Mouse (Mus musculus) frontal cortex, adult 2 months (tissue): ENCODE results near the gene Hist1h4k. TPM values are rescaled to one million over a fixed set of nuclear protein-coding genes. Genes with fewer than 3 reads are reported as not detected.
"Not testable (repeated sequence)": the region's sequence is repeated elsewhere in the genome, so short reads cannot be mapped to it uniquely, and the experiment has no call there.

ENCODE experiments used
- DNase-seq, 2 experiments: peaks; one replicate each; pipeline ENCODE4 v3.0.0; 2022; ENCODE audit warnings: low spot score in 1 of 2; ENCODE audit errors: extremely low spot score in 1 of 2
- polyA plus RNA-seq: library from polyadenylated mRNA; depleted of rRNA; stranded (reverse); fragments of >200 nt; gene quantifications from 2 replicates; pipeline ENCODE4 v1.2.3, GENCODE M21; 2012; rRNA removed

Hist1h4k gene
- polyA plus RNA-seq, result 12.6 and 16.6 TPM in 2 replicates

DNA sequence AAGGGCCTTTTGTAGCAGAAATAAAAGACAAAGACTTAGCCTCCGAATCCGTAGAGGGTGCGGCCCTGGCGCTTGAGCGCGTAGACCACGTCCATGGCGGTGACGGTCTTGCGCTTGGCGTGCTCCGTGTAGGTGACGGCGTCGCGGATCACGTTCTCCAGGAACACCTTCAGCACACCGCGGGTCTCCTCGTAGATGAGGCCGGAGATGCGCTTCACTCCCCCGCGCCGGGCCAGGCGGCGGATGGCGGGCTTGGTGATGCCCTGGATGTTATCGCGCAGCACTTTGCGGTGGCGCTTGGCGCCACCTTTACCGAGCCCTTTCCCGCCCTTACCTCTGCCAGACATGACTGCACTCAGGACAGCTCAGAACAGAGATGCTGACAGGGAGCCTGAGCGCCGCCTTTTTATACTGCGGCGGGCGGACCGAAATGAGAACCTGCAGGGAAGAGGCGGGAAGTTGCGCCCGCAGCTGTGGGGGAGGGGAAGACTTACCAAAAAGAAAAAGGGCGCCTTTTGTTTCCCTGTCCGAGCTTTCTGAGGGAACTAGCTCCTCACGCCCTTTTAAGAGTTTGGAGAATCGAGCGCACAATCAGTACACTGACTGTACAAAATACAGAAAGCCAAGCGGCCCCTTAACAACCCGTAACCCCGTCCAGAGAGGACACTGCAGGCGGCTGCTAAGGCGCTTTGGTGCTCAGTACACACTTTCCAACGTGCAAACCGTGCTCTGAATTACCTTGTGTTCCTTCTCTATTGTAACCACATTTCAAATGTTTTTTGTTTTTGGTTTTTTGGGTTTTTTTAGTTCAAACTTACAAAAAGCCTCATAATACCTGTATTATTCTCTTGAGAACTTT is at the start of gene Hist1h4k:
Gene Hist1h4k, minus strand, starts transcription at position 347 of the 859 bp plus-strand sequence.
- peak; percentile 87 to 96 for DNase-seq

DNA sequence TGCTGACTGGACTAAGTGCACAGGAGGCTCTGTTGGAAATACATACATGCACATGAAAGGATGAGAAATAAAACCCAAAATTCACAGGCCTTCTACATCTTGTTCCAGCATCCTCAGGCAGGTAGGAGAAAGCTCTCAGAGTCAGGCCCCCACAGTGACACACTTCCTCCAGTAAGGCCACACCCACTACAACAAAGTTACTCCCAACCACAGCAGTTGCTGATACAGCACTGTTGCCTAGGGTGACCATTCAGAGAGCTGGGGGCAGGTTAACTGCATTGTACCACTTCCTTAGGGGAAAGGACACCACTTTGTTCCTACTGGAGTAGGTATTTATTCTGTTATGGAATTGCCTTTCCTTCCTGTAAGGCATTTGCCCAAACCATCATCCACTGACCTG is 46.9 kb upstream of the Hist1h4k start:
- not testable (repeated sequence) for DNase-seq

DNA sequence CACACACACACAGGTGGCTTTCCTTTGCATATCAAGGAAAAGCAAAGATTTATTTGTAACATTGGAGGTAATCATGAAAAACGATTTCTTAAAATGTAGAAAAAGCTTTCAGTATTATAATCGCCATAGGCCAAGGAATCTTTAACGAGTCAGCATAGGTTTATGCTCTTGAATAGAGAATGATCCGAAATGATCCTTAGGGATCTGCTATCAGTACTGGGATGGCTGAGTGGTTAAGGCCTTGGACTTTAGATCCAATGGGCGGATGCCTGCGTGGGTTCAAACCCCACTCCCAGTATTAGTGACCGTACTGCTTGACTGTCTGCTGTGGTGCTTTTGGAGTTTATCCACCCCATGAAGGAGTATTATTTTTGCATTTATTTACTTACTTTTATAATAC is 45.3 kb upstream of the Hist1h4k start:
- peak in 1 of 2 experiments; percentile 28 for DNase-seq

DNA sequence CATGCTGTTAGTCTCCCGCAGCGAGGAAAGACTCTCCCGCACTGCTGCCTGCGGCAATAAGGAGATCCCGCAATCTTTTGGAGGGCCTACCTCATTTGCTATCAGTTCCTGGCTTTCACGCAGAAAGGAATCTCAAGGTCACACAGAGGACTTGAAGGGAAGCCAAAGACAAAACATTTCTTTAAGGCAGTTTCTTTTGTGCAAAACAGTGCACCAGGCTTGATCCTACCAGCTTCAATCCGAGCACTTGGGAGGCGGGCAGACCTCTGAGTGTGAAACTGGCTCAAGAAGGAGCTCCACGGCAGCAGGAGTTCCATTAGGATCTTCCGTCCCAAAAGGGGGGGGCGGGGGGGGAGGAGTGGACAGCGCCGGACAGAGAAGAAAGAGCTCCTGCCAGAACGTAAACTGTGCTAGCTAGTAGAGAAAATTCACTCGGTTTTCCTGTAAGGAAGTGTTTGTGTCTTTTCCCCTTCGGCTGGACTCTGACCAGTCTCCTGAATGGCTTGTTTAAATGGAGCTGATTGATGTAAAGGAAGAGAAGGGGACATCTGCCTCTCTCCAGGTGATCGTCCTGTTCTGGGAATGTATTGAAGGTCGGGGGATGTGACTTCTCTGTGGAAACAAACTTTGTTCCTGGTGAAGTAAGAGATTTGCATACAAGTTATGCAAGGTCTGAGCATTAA is 40.4 kb upstream of the Hist1h4k start:
- no peak for DNase-seq

DNA sequence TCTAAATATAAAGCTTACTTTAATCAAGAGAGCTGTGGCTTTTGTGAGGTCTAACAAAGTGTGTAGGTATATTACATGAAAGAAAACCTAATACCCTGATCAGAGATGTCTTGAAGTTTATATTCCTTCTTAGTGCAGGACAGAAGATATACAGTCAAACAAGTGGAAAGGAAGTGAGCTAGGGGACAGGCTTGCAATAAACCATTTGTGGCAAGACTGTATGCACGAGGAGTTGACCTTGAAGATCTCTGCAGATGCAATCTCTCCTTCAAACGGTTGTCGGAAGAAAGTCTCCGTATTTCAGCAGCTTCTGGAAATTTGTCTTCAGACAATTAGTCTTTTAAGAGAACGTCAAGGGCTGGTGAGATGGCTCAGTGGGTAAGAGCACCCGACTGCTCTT is 39.6 kb upstream of the Hist1h4k start:
- DNase-seq, result no peak

DNA sequence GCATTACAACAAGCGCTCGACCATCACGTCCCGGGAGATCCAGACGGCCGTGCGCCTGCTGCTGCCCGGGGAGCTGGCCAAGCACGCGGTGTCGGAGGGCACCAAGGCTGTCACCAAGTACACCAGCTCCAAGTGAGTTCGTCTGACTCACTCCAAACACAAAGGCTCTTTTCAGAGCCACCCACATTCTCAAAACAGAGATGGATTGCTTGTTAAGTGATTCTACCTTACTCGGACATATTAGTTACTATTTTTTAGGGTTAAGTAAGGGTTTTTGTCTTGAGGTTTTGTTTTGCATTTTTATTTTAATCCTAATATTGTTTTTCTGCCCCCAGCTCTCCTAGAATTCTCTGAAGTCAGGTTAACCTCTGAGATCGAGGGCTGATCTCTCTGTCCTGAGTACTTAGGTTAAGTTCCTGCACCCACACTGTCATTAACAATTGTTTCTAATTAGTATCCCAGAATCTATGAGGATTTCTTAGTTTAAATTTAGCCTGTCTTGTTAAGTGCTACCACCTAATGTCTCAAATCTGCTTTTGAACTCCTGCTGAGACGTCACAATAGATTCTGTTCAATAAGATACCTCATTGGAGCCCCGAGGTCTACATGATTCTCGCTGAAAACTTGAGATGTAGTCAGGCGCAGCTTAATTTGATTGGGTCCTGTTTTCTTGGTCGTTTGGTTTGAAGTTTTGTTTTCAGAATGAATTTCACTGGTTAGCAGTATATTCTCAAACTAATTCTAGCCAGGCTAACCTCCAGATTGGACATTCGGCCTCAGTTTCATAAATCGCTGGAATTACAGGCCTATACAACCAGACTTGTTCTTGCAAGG is 37.7 kb upstream of the Hist1h4k start:
- DNase-seq, result no peak

DNA sequence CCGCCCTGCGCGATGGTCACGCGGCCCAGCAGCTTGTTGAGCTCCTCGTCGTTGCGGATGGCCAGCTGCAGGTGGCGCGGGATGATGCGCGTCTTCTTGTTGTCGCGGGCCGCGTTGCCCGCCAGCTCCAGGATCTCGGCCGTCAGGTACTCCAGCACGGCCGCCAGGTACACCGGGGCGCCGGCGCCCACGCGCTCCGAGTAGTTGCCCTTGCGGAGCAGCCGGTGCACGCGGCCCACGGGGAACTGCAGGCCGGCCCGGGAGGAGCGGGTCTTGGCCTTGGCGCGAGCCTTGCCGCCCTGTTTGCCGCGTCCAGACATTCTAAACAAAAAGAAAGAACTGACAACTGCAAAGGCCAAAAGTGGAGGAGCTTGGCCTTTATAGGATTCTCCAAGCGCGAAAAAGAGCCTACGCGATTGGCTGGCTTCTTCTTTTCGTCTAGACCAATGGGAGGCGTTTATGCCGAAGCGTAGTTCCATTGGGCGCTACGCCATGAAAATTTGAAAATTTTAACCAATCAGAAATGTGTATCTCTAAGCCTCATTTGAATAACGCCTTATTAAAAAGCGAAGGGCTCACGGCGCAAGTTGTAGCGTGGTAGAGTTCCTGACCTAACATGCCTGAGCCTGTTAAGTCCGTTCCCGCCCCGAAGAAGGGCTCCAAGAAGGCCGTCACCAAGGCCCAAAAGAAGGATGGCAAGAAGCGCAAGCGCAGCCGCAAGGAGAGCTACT is 36.8 kb upstream of the Hist1h4k start, which contains the start of the genes Hist1h2an and Hist1h2bp:
Gene Hist1h2an, minus strand, starts transcription at position 320 of the 731 bp plus-strand sequence.
Gene Hist1h2bp, plus strand, starts transcription at position 563 of the 731 bp plus-strand sequence.
- DNase-seq, result peak; percentile 94 to 99

DNA sequence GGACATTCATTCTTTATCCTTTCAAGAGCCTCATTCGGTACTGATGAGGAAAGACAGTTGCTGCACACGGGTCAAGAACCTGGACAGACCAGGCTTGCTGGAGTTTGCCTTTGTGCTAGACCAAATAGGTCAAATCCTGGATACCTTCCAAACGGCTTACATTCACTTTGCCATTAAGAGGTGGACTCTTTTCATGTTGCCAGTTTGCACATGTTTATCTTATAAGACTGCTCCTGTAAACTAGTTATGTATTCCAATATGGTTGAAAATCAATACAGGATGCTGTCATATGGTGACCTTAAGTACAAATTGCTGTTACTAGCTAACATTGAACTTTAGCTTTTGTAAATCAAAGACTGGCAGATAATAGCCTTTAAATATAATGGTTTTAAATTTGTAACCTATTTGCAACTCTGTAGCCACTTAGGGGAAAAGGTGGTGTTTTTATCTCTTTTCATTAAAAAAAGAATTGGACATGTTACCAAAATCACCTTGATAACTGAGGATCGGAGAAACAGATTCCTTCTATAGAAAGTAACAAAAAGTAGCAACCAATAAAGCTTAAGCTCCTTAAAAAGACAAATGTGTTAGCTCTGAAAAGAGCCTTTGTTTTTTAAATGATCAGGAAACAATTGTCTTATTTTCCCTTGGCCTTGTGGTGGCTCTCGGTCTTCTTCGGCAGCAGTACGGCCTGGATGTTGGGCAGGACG is 36.0 kb upstream of the Hist1h4k start:
- no peak for DNase-seq

DNA sequence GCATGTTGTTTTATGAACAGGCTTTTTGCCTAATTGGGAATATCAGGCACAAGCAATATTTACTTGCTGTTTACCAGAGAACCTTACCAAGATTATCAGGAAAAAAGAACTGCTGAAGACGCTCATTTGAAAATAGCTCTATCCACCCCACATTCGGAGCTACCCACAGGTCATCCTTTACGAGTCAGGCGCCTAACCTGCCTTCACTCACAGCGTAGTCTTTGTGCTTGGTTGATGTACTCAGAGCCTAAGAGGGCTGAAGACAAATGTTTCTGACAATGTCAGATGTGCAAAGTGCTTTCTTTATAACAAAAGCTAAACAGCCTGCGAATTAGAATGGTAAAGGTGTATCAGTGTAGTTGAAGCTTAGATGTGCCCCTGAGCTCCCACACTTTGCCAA is 34.0 kb upstream of the Hist1h4k start:
- DNase-seq, result no peak

DNA sequence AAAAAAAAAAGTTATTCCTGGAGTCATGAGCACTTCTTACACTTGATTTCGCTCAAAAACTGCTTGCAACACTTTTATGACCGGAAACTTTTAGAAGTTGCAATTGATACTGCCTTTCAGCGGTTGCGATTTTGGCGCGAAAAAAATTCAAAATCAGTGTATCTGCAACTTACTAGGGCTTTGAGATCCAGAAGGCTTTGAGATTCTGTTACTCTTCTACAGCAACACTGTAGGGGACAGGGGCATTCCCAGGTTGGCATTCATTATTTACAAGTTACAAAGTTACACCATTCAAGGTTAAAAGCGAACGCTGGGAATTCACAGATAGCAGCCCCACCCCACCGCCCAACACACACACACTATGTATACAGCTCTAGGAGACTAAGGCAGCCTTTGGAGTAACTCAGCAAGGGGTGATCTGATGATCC is 33.4 kb upstream of the Hist1h4k start:
- peak in 1 of 2 experiments; percentile 63 for DNase-seq

DNA sequence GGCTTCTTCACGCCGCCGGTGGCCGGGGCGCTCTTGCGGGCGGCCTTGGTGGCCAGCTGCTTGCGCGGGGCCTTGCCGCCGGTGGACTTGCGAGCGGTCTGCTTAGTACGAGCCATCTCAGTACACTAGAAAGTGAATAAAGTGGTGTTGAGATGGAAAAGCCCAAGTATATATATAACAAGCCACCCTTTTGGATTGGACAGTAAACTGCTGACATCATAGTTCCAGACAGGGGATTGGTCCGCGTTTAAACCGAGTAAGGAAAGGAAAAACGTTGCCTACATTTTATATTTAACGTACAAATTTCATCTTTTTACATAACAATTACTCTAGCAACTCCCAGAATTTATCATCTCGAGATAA is 32.9 kb upstream of the Hist1h4k start, which contains the start of gene Hist1h3i:
Gene Hist1h3i, minus strand, starts transcription at position 116 of the 363 bp plus-strand sequence.
- DNase-seq, result peak; percentile 77 to 93

DNA sequence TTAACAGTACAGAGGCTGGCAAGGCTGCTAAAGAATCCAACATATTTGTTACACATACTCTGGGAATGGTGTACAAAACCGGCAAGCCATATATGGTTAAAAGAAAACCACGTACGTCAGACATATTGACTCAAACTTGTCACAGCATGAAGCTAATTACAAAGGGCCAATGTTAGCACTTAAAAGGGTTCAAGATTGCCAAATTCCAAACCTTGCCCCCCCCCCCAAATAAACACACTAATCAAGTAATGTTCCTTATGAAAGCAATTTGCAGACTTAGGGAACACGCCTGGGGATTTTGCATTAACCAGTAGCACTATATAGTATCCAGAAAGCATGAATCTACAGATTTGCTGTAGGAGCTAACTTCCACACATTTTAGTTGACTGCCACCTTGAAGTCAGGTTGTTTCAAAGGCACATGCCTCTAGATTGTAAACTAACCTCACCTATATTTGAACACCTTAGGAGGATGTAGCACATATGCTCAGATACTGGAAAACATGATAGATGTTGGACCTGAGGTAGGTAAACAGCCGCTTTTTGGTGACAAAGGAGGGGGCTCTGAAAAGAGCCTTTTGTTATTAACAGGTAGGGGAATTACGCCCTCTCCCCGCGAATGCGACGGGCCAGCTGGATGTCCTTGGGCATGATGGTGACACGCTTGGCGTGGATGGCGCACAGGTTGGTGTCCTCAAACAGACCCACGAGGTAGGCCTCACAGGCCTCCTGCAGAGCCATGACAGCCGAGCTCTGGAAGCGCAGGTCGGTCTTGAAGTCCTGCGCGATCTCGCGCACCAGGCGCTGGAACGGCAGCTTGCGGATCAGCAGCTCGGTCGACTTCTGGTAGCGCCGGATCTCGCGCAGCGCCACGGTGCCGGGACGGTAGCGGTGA is 32.3 kb upstream of the Hist1h4k start:
- DNase-seq, result peak in 1 of 2 experiments; percentile 17

DNA sequence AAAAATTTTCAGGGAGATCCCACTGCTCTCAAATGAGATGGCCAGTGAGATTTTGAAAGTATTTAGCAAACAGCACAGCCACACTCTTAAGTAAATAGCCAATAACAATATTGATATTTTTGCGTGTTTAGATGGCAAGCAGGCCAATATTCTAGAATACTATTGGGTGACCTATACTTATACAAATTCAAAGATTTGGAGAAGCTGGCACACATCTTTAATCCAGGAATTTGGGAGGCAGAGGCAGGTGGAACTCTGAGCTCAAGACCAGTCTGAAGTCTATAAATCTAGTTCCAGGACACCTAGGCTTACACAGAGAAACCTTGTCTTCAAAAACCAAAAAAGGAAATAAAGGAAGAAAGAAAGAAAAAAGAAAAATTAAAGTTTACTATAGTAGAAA is 31.3 kb upstream of the Hist1h4k start:
- no peak for DNase-seq

DNA sequence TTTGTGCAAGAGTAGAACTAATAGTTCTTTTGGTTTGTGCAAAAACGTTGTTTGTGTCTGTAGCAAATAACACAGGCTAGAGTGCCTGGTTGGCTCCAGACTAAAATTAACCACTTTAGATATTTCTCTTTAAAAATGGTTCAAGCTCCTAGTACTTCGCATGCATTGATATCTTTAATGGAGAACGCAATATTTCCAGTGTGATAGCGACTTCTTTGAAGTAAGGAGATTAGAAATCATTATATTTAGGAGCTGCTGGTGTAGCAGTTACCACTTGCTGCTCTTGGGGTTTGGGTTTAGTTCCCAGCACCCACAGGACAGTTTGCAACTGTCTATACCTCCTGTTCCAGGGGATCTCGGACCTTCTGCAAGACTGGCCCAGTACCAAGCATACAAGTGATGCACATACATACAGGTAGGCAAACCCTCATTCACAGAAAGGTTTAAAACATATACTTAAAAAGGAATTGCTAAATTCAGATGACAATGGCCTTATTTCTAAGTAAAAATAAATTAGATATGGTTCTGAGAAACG is 30.8 kb upstream of the Hist1h4k start:
- no peak for DNase-seq

DNA sequence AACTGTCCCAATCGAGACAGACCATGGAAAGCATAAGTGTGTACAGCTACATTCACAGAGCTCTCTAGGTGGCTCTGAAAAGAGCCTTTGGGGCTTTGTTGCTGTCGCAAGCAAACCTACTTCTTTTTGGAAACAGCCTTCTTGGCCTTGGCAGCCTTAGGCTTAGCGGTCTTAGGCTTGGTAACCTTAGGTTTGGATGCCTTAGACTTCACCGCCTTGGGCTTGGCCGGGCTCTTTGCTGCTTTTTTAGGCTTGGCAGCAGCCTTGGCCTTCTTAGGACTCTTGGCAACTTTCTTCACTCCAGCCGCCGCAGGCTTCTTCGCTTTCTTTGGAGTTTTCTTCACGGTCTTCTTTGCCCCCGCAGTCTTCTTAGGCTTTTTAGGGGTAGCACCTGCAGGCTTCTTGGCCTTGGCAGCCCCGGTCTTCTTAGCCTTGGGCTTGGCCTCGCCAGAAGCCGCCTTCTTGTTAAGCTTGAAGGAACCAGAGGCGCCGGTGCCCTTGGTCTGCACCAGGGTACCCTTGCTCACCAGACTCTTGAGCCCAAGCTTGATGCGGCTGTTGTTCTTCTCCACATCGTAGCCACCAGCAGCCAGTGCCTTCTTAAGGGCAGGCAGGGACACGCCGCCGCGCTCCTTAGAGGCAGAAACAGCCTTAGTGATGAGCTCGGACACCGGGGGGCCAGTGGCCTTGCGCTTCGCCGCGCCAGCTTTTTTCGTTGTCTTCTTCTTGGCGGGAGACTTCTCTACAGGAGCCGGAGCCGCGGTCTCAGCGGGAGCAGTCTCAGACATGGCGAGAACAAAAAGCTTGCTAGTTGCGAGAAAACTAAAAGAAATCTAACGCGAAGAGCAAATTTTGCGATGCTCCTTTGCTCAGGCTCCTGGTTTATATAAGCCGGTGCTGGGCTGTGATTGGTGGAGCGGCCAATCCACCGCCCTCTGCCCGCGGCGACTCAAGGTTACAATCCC is 29.7 kb upstream of the Hist1h4k start, which contains the start of gene Hist1h1b:
Gene Hist1h1b, minus strand, starts transcription at position 859 of the 965 bp plus-strand sequence.
- peak; percentile 26 to 74 for DNase-seq

DNA sequence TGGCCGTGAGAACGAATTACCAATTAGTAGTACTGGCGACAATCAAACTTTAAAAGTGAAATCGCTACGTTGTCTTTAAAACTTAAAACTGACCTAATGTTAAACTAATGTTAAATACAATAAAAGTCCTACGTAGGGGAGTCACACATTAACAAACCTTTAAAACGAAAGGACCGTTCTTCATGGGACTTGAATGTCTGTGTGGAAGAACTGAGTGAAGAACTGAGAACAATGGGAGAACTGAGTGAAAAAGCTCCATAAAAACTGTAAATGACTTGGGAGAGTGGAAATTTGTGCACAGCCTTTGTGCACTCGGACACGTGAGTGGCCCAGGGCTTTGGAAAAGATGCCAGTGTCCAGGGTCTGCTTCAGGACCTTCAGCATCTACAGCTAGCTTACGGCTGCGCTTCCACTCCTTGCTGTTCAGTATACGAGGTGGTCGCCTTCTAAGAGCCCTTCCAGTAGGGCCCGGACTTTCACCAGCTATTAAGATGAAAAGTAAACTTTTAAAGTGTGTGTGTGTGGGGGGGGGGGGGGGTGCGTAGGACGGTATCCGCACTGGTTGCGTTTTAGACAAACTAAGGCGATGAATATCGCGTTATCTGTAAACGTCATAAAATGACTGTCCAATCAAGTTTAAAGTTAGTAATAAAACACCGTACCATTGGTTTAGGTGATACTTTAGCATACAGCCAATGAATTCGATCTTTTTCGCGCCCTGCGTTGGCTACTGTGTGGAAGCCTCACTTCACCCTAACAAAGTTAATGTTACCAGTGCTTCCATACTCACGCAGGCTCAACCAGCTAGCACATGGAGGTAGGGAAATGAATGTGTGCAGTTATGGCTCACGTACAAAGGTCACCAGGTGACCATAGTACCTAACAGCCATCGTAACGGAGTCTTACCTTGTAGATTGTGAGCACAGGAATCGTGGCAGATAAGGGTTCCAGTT is 28.8 kb upstream of the Hist1h4k start:
- DNase-seq, result peak; percentile 78 to 89
